Mouse (Mus musculus) embryonic facial prominence, embryonic 10.5 days (tissue): ENCODE data around the gene Apopt1. TPM values are rescaled to one million over a fixed set of nuclear protein-coding genes. Genes with fewer than 3 reads are reported as not detected.
"Not testable (repeated sequence)": the region's sequence is repeated elsewhere in the genome, so short reads cannot be mapped to it uniquely, and the experiment has no call there.

Experiments
- DNase-seq: peaks from one replicate; pipeline ENCODE4 v3.0.0-alpha.2; 2017; ENCODE audit warnings: low spot score
- H3K27ac ChIP-seq: fragments of 300-500 bp; sonication (generic); replicated peaks from 2 replicates; pipeline ENCODE4 v1.5.1; 2016; ENCODE audit warnings: mild to moderate bottlenecking
- H3K27me3 ChIP-seq: fragments of 300-500 bp; sonication (generic); replicated peaks from 2 replicates; pipeline ENCODE4 v1.6.1; 2016; ENCODE audit warnings: low read depth, mild to moderate bottlenecking; ENCODE audit not compliant: poor library complexity, severe bottlenecking
- H3K36me3 ChIP-seq: fragments of 300-500 bp; sonication (generic); replicated peaks from 2 replicates; pipeline ENCODE4 v1.6.1; 2016; ENCODE audit warnings: mild to moderate bottlenecking, moderate library complexity
- H3K4me1 ChIP-seq: fragments of 300-500 bp; sonication (generic); 2 replicates; pipeline ENCODE4 v1.6.1; 2016
- H3K4me3 ChIP-seq: fragments of 300-500 bp; sonication (generic); 2 replicates; pipeline ENCODE4 v1.5.1; 2016; ENCODE audit warnings: mild to moderate bottlenecking, moderate library complexity
- H3K9me3 ChIP-seq: fragments of 300-500 bp; sonication (generic); 2 replicates; pipeline ENCODE4 v1.6.1; 2016; ENCODE audit warnings: mild to moderate bottlenecking
- WGBS: fragments of 180-500 bp; shearing (Covaris S2); methylation state at CpG from one replicate; pipeline ENCODE4 v1.1.7; 2016; 5-methylcytosine and 5-hydroxymethylcytosine counted together
- polyA plus RNA-seq: library from polyadenylated mRNA; unstranded; fragments of >200 nt; fragmentation: Nextera tagmentation; extraction: Ambion mirVana; gene quantifications from 2 replicates; pipeline ENCODE4 v1.2.1, GENCODE M21; 2016

Gene Apopt1
- polyA plus RNA-seq, 1 experiment from 2014 or later, result 56.2 TPM

- H3K4me3 ChIP-seq, result no peak overlapping the region
- no peak for DNase-seq
- H3K4me1 ChIP-seq, result peaks cover 22% of the 10 kb centered on the region
- no peaks in the 10 kb centered on the region for H3K27me3 ChIP-seq
- H3K27ac ChIP-seq, result no peak overlapping the region
- WGBS, result 85% methylated on average over 4 of the region's 4 CpGs
- H3K9me3 ChIP-seq, result no peaks in the 10 kb centered on the region
- H3K36me3 ChIP-seq, result peaks cover 39% of the 10 kb centered on the region
Measured at GRCm38 (mm10) chr12:111720222-111720621, 7.2 kb downstream of the Apopt1 start.

- Histone ChIP-seq H3K27ac (no peak overlapping the region), H3K4me1 (peaks cover 35% of the 10 kb centered on the region), H3K36me3 (peaks cover 49% of the 10 kb centered on the region), H3K4me3 (no peak overlapping the region), H3K27me3 (no peaks in the 10 kb centered on the region), H3K9me3 (no peaks in the 10 kb centered on the region)
- WGBS, result 74% methylated on average over 9 of the region's 9 CpGs
- no peak for DNase-seq
Measured at GRCm38 (mm10) chr12:111722654-111723053, 9.6 kb downstream of the Apopt1 start.

- Histone ChIP-seq H3K36me3 (peaks cover 66% of the 10 kb centered on the region), H3K4me1 (peaks cover 22% of the 10 kb centered on the region)
- 42% methylated on average over 6 of the region's 6 CpGs for WGBS
Measured at GRCm38 (mm10) chr12:111724638-111725337, 11.7 kb downstream of the Apopt1 start.

GRCm38 (mm10) chr12:111725338-111726121 lies 12.5 kb downstream of the Apopt1 start:
- DNase-seq, result no peak
- no peak overlapping the region for H3K4me3 ChIP-seq
- peaks cover 22% of the 10 kb centered on the region for H3K4me1 ChIP-seq
- no peaks in the 10 kb centered on the region for H3K9me3 ChIP-seq
- peaks cover 69% of the 10 kb centered on the region for H3K36me3 ChIP-seq
- 68% methylated on average over 12 of the region's 12 CpGs for WGBS
- H3K27ac ChIP-seq, result peak overlapping the region; percentile 69
- H3K27me3 ChIP-seq, result no peaks in the 10 kb centered on the region

More at GRCm38 (mm10) chr12:111724638-111725337, 11.7 kb downstream of the Apopt1 start:
- no peaks in the 10 kb centered on the region for H3K9me3 ChIP-seq
- no peaks in the 10 kb centered on the region for H3K27me3 ChIP-seq
- no peak overlapping the region for H3K4me3 ChIP-seq
- no peak for DNase-seq
- peak overlapping the region; percentile 69 for H3K27ac ChIP-seq

- no peaks in the 10 kb centered on the region for H3K9me3 ChIP-seq
- H3K27me3 ChIP-seq, result no peaks in the 10 kb centered on the region
- H3K4me1 ChIP-seq, result peaks cover 22% of the 10 kb centered on the region
- DNase-seq, result no peak
- H3K36me3 ChIP-seq, result peaks cover 72% of the 10 kb centered on the region
- 56% methylated on average over 4 of the region's 4 CpGs for WGBS
- peak overlapping the region; percentile 27; the same call in 1 of the 2 replicates for H3K27ac ChIP-seq
- no peak overlapping the region for H3K4me3 ChIP-seq
Measured at GRCm38 (mm10) chr12:111726122-111726463, 13.0 kb downstream of the Apopt1 start.

GRCm38 (mm10) chr12:111727956-111728355 lies 14.9 kb downstream of the Apopt1 start:
- Histone ChIP-seq H3K4me1 (peaks cover 35% of the 10 kb centered on the region), H3K36me3 (peaks cover 77% of the 10 kb centered on the region), H3K9me3 (no peaks in the 10 kb centered on the region), H3K27me3 (no peaks in the 10 kb centered on the region), H3K4me3 (no peak overlapping the region), H3K27ac (no peak overlapping the region)
- no peak for DNase-seq
- WGBS, result 82% methylated on average over 1 of the region's 1 CpGs

GRCm38 (mm10) chr12:111731822-111732807 lies 19.1 kb downstream of the Apopt1 start:
- Histone ChIP-seq H3K36me3 (peaks cover 40% of the 10 kb centered on the region), H3K4me3 (no peak overlapping the region), H3K4me1 (peaks cover 13% of the 10 kb centered on the region), H3K27me3 (no peaks in the 10 kb centered on the region), H3K27ac (peak overlapping the region; percentile 45), H3K9me3 (no peaks in the 10 kb centered on the region)
- WGBS, result 33% methylated on average over 30 of the region's 30 CpGs
- DNase-seq, result peak; percentile 92

- H3K4me1 ChIP-seq, result peaks cover 13% of the 10 kb centered on the region
- H3K27ac ChIP-seq, result peak overlapping the region; percentile 45
- H3K27me3 ChIP-seq, result no peaks in the 10 kb centered on the region
- 69% methylated on average over 5 of the region's 5 CpGs for WGBS
- H3K9me3 ChIP-seq, result no peaks in the 10 kb centered on the region
- H3K36me3 ChIP-seq, result peaks cover 32% of the 10 kb centered on the region
- H3K4me3 ChIP-seq, result no peak overlapping the region
- no peak for DNase-seq
Measured at GRCm38 (mm10) chr12:111732921-111733320, 19.9 kb downstream of the Apopt1 start.

GRCm38 (mm10) chr12:111734912-111735311 lies 21.9 kb downstream of the Apopt1 start:
- Histone ChIP-seq H3K4me1 (peaks cover 13% of the 10 kb centered on the region), H3K4me3 (no peak overlapping the region), H3K27me3 (no peaks in the 10 kb centered on the region), H3K27ac (no peak overlapping the region), H3K36me3 (peaks cover 15% of the 10 kb centered on the region), H3K9me3 (no peaks in the 10 kb centered on the region)
- DNase-seq, result no peak
- 90% methylated on average over 3 of the region's 3 CpGs for WGBS

- not testable (repeated sequence) for H3K4me3 ChIP-seq, H3K36me3 ChIP-seq, H3K9me3 ChIP-seq, H3K27ac ChIP-seq, DNase-seq, H3K27me3 ChIP-seq
- WGBS, result 90% methylated on average over 8 of the region's 8 CpGs
- H3K4me1 ChIP-seq, result peaks cover 21% of the 10 kb centered on the region
Measured at GRCm38 (mm10) chr12:111736676-111737075, 23.6 kb downstream of the Apopt1 start.

GRCm38 (mm10) chr12:111737370-111737769 lies 24.3 kb downstream of the Apopt1 start:
- Histone ChIP-seq H3K4me3 (no peak overlapping the region), H3K9me3 (no peaks in the 10 kb centered on the region), H3K27ac (no peak overlapping the region), H3K36me3 (0 out of 2 replicates have a peak, but pooled peaks cover 3% of the 10 kb centered on the region), H3K4me1 (peaks cover 14% of the 10 kb centered on the region), H3K27me3 (no peaks in the 10 kb centered on the region)
- DNase-seq, result no peak
- 70% methylated on average over 9 of the region's 9 CpGs for WGBS

GRCm38 (mm10) chr12:111738754-111739153 lies 25.7 kb downstream of the Apopt1 start:
- Histone ChIP-seq H3K27me3 (no peaks in the 10 kb centered on the region), H3K27ac (no peak overlapping the region), H3K9me3 (no peaks in the 10 kb centered on the region), H3K4me1 (peaks cover 8% of the 10 kb centered on the region), H3K36me3 (no peaks in the 10 kb centered on the region), H3K4me3 (no peak overlapping the region)
- peak; percentile 58 for DNase-seq
- 14% methylated on average over 3 of the region's 3 CpGs for WGBS
